Mouse (Mus musculus): ENCODE measurements around the gene Wipf2. TPM values are rescaled to one million over a fixed set of nuclear protein-coding genes. Genes with fewer than 3 reads are reported as not detected.
A peak's percentile ranks its signal among the peaks of the same experiment; 100 is the strongest.

Wipf2 gene
- total and polyA plus RNA-seq, 3 experiments: 2.9 to 7.1 TPM; not detected in 1

GRCm38 (mm10) chr11:98905583-98905982 is 42.1 kb downstream of the Wipf2 start:
- H3K4me1 ChIP-seq (ENCODE audit: control insufficient read depth in 1 of 2, insufficient read depth in 2 of 2, low read length in 2 of 2): peaks cover 30 to 63% of the 10 kb centered on the region in 2 experiments
- peak; percentile 63 for DNase-seq (ENCODE audit: low read depth, low spot score)
- peak overlapping the region; percentile 20 for H3K9ac ChIP-seq (ENCODE audit: control insufficient read depth, low read depth, low read length, poor library complexity, severe bottlenecking)
- TF ChIP-seq TBP (IDR thresholded peaks at IDR 0.05; ENCODE audit: low read depth, low read length): peak; percentile 95
- 0 out of 2 replicates have a peak, but pooled peaks have one; percentile 35 for TF ChIP-seq UBTF (IDR thresholded peaks at IDR 0.05; ENCODE audit: borderline replicate concordance, insufficient read depth, low read depth, low read length)
- no peak; the same call in 1 of the 2 replicates for TF ChIP-seq ETS1 (IDR thresholded peaks at IDR 0.05; ENCODE audit: low read depth, low read length)
- TF ChIP-seq MXI1 (IDR thresholded peaks at IDR 0.05; ENCODE audit: low read depth, low read length): no peak
- TF ChIP-seq MEF2A (IDR thresholded peaks at IDR 0.05; ENCODE audit: extremely low read depth, insufficient replicate concordance, low read depth, low read length, poor library complexity, severe bottlenecking): no peak
- TF ChIP-seq RAD21 (IDR thresholded peaks at IDR 0.05; ENCODE audit: low read depth, low read length): no peak
- TF ChIP-seq GATA1 (IDR thresholded peaks at IDR 0.05; ENCODE audit: low read depth, low read length): peak; percentile 67; the same call in 1 of the 2 replicates
- peak; percentile 52 to 79; a peak in 3 of 4 replicates for TF ChIP-seq EP300 (IDR thresholded peaks at IDR 0.05; ENCODE audit: low read depth in 1 of 2, low read length in 2 of 2)
- TF ChIP-seq SIN3A (IDR thresholded peaks at IDR 0.05; ENCODE audit: low read length): no peak
- TF ChIP-seq TAL1 (IDR thresholded peaks at IDR 0.05; ENCODE audit: low read length): peak; percentile 72
- TF ChIP-seq TCF12 (IDR thresholded peaks at IDR 0.05; ENCODE audit: low read depth, low read length): peak; percentile 77
- no peak for TF ChIP-seq ZNF384 (IDR thresholded peaks at IDR 0.05; ENCODE audit: low read depth, low read length)
- peak; percentile 34; the same call in 1 of the 2 replicates for TF ChIP-seq ELF1 (IDR thresholded peaks at IDR 0.05; ENCODE audit: low read depth, low read length)
- H3K36me3 ChIP-seq (ENCODE audit: control insufficient read depth in 1 of 2, insufficient read depth in 2 of 2, low read length in 2 of 2): peaks cover 4 to 59% of the 10 kb centered on the region in 2 experiments; a peak in 3 of 4 replicates
- peak overlapping the region; percentile 92 for H3K27ac ChIP-seq (ENCODE audit: control insufficient read depth, low read depth, low read length)
- peak overlapping the region; percentile 5; a peak in 2 of 4 replicates for H3K4me3 ChIP-seq (ENCODE audit: control insufficient read depth in 1 of 2, insufficient read depth in 1 of 2, low read depth in 2 of 2, low read length in 2 of 2)
- no peaks in the 10 kb centered on the region for H3K9me3 ChIP-seq (replicated peaks; ENCODE audit: insufficient read depth, low read length)
- peaks cover 28% of the 10 kb centered on the region for H3K79me2 ChIP-seq (ENCODE audit: control insufficient read depth, insufficient read depth, low read length, poor library complexity)
- H3K27me3 ChIP-seq (ENCODE audit: control insufficient read depth in 1 of 2, insufficient read depth in 2 of 2, low read length in 2 of 2): no peaks in the 10 kb centered on the region

GRCm38 (mm10) chr11:98907063-98907436 is 43.6 kb downstream of the Wipf2 start:
- no peak for DNase-seq (ENCODE audit: low read depth, low spot score)
- TF ChIP-seq TCF12 (IDR thresholded peaks at IDR 0.05; ENCODE audit: low read depth, low read length) (no peak), NRF1 (IDR thresholded peaks at IDR 0.05; ENCODE audit: insufficient read depth, low read depth, low read length, poor library complexity, severe bottlenecking) (peak; percentile 73), ZMIZ1 (IDR thresholded peaks at IDR 0.05; ENCODE audit: low read depth, low read length) (peak; percentile 34), ZKSCAN1 (IDR thresholded peaks at IDR 0.05; ENCODE audit: low read depth, low read length) (no peak), MYB (IDR thresholded peaks at IDR 0.05; ENCODE audit: low read depth, low read length) (peak; percentile 58; the same call in 1 of the 2 replicates), EP300 (IDR thresholded peaks at IDR 0.05; ENCODE audit: low read depth in 1 of 2, low read length in 2 of 2) (peak in 1 of 2 experiments; percentile 45; a peak in 1 of 4 replicates), E2F4 (IDR thresholded peaks at IDR 0.05; ENCODE audit: borderline replicate concordance, low read depth, low read length) (no peak), RAD21 (IDR thresholded peaks at IDR 0.05; ENCODE audit: low read depth, low read length) (no peak), KAT2A (conservative IDR thresholded peaks at IDR 0.05; ENCODE audit: low read depth, low read length) (no peak), ZNF384 (IDR thresholded peaks at IDR 0.05; ENCODE audit: low read depth, low read length) (no peak)
- H3K27me3 ChIP-seq (ENCODE audit: control insufficient read depth in 1 of 2, insufficient read depth in 2 of 2, low read length in 2 of 2): no peaks in the 10 kb centered on the region
- peak overlapping the region; percentile 39 for H3K9ac ChIP-seq (ENCODE audit: control insufficient read depth, low read depth, low read length, poor library complexity, severe bottlenecking)
- peaks cover 31% of the 10 kb centered on the region for H3K79me2 ChIP-seq (ENCODE audit: control insufficient read depth, insufficient read depth, low read length, poor library complexity)
- no peaks in the 10 kb centered on the region for H3K9me3 ChIP-seq (replicated peaks; ENCODE audit: insufficient read depth, low read length)
- H3K27ac ChIP-seq (ENCODE audit: control insufficient read depth, low read depth, low read length): peak overlapping the region; percentile 84
- H3K4me1 ChIP-seq (ENCODE audit: control insufficient read depth in 1 of 2, insufficient read depth in 2 of 2, low read length in 2 of 2): peaks cover 37 to 71% of the 10 kb centered on the region in 2 experiments
- peaks cover 9 to 67% of the 10 kb centered on the region in 2 experiments; a peak in 3 of 4 replicates for H3K36me3 ChIP-seq (ENCODE audit: control insufficient read depth in 1 of 2, insufficient read depth in 2 of 2, low read length in 2 of 2)
- H3K4me3 ChIP-seq (ENCODE audit: control insufficient read depth in 1 of 2, insufficient read depth in 1 of 2, low read depth in 2 of 2, low read length in 2 of 2): peak overlapping the region; percentile 7 to 17; a peak in 3 of 4 replicates

Measured in MEL (cell line).